Mouse (Mus musculus) intestine, postnatal 0 days (tissue): Measurements from ENCODE around the gene Gm17657. TPM values are rescaled to one million over a fixed set of nuclear protein-coding genes. Genes with fewer than 3 reads are reported as not detected.

Experiments used
- ATAC-seq: fragments of 200-750 bp; cut with Nextera tagmentation; 2 replicates; pipeline ENCODE4 v1.8.0; 2017; ENCODE audit warnings: mild to moderate bottlenecking, moderate TSS enrichment, moderate library complexity
- H3K27ac ChIP-seq: fragments of 300-500 bp; sonication (generic); 2 replicates; pipeline ENCODE4 v1.5.1; 2014; ENCODE audit warnings: mild to moderate bottlenecking, low read depth, low read length, moderate library complexity
- H3K27me3 ChIP-seq: fragments of 300-500 bp; sonication (generic); replicated peaks from 2 replicates; pipeline ENCODE4 v1.6.1; 2014; ENCODE audit warnings: low read length, mixed read lengths; ENCODE audit not compliant: control insufficient read depth, insufficient read depth
- H3K36me3 ChIP-seq: fragments of 300-500 bp; sonication (generic); 2 replicates; pipeline ENCODE4 v1.6.1; 2014; ENCODE audit warnings: mild to moderate bottlenecking, moderate library complexity; ENCODE audit not compliant: control insufficient read depth, insufficient read depth
- H3K4me1 ChIP-seq: fragments of 300-500 bp; sonication (generic); replicated peaks from 2 replicates; pipeline ENCODE4 v1.6.1; 2014; ENCODE audit warnings: antibody characterized with exemption, low read length, mixed read lengths; ENCODE audit not compliant: control insufficient read depth, insufficient read depth
- H3K4me2 ChIP-seq: fragments of 300-500 bp; sonication (generic); replicated peaks from 2 replicates; pipeline ENCODE4 v1.6.1; 2014; ENCODE audit warnings: low read depth, mild to moderate bottlenecking, moderate library complexity
- H3K4me3 ChIP-seq: fragments of 300-500 bp; sonication (generic); 2 replicates; pipeline ENCODE4 v1.5.1; 2014; ENCODE audit warnings: low read depth, low read length
- H3K9ac ChIP-seq: fragments of 300-500 bp; sonication (generic); 2 replicates; pipeline ENCODE4 v1.6.1; 2014; ENCODE audit warnings: mild to moderate bottlenecking, low read depth, low read length
- H3K9me3 ChIP-seq: fragments of 300-500 bp; sonication (generic); 2 replicates; pipeline ENCODE4 v1.6.1; 2016; ENCODE audit warnings: mixed run types; ENCODE audit not compliant: control insufficient read depth
- CTCF ChIP-seq: sonication (generic); IDR thresholded peaks from 2 replicates; pipeline ENCODE4 v1.5.1; 2016; ENCODE audit warnings: low read depth, mild to moderate bottlenecking, control low read depth, antibody characterized with exemption, moderate library complexity
- WGBS: fragments of 180-500 bp; shearing (Covaris S2); extraction: QIAGEN DNeasy Blood & Tissue Kit; methylation state at CpG from one replicate; pipeline ENCODE4 v1.1.7; 2014; 5-methylcytosine and 5-hydroxymethylcytosine counted together
- polyA plus RNA-seq: library from polyadenylated mRNA; unstranded; fragments of >200 nt; fragmentation: Nextera tagmentation; extraction: Ambion mirVana; gene quantifications from 2 replicates; pipeline ENCODE4 v1.2.1, GENCODE M21; 2015

Gene Gm17657
- polyA plus RNA-seq, 1 experiment from 2014 or later, result not detected

GRCm38 (mm10) chr17:29542831-29543690 lies 6.4 kb downstream of the Gm17657 start:
- Histone ChIP-seq H3K4me1 (no peaks in the 10 kb centered on the region), H3K27me3 (no peaks in the 10 kb centered on the region), H3K9me3 (no peaks in the 10 kb centered on the region), H3K4me2 (no peak overlapping the region), H3K9ac (no peak overlapping the region), H3K27ac (no peak overlapping the region), H3K4me3 (no peak overlapping the region), H3K36me3 (no peaks in the 10 kb centered on the region)
- TF ChIP-seq CTCF, result no peak
- 86% methylated on average over 19 of the region's 19 CpGs for WGBS
- ATAC-seq, result no peak

GRCm38 (mm10) chr17:29541419-29541818 lies 8.0 kb downstream of the Gm17657 start:
- no peaks in the 10 kb centered on the region for H3K9me3 ChIP-seq
- WGBS, result 56% methylated on average over 14 of the region's 14 CpGs
- no peak overlapping the region for H3K4me2 ChIP-seq
- H3K9ac ChIP-seq, result no peak overlapping the region
- no peaks in the 10 kb centered on the region for H3K4me1 ChIP-seq
- H3K4me3 ChIP-seq, result no peak overlapping the region
- ATAC-seq, result no peak
- TF ChIP-seq CTCF, result no peak
- no peaks in the 10 kb centered on the region for H3K36me3 ChIP-seq
- no peaks in the 10 kb centered on the region for H3K27me3 ChIP-seq
- H3K27ac ChIP-seq, result no peak overlapping the region

GRCm38 (mm10) chr17:29540426-29540825 lies 9.0 kb downstream of the Gm17657 start:
- 91% methylated on average over 8 of the region's 8 CpGs for WGBS
- no peak overlapping the region for H3K4me3 ChIP-seq
- H3K4me1 ChIP-seq, result no peaks in the 10 kb centered on the region
- no peak for TF ChIP-seq CTCF
- ATAC-seq, result no peak
- no peak overlapping the region for H3K27ac ChIP-seq
- H3K36me3 ChIP-seq, result no peaks in the 10 kb centered on the region
- no peaks in the 10 kb centered on the region for H3K27me3 ChIP-seq
- H3K9ac ChIP-seq, result no peak overlapping the region
- no peaks in the 10 kb centered on the region for H3K9me3 ChIP-seq
- no peak overlapping the region for H3K4me2 ChIP-seq

- no peak for TF ChIP-seq CTCF
- H3K9ac ChIP-seq, result no peak overlapping the region
- H3K27me3 ChIP-seq, result no peaks in the 10 kb centered on the region
- H3K36me3 ChIP-seq, result no peaks in the 10 kb centered on the region
- ATAC-seq, result no peak
- no peak overlapping the region for H3K4me3 ChIP-seq
- no peak overlapping the region for H3K4me2 ChIP-seq
- no peaks in the 10 kb centered on the region for H3K4me1 ChIP-seq
- H3K27ac ChIP-seq, result no peak overlapping the region
- WGBS, result 86% methylated on average over 11 of the region's 11 CpGs
- no peaks in the 10 kb centered on the region for H3K9me3 ChIP-seq
Measured at GRCm38 (mm10) chr17:29533866-29534265, 15.6 kb downstream of the Gm17657 start.

- H3K9ac ChIP-seq, result no peak overlapping the region
- no peaks in the 10 kb centered on the region for H3K4me1 ChIP-seq
- no peak overlapping the region for H3K27ac ChIP-seq
- H3K27me3 ChIP-seq, result no peaks in the 10 kb centered on the region
- H3K36me3 ChIP-seq, result no peaks in the 10 kb centered on the region
- no peaks in the 10 kb centered on the region for H3K9me3 ChIP-seq
- H3K4me2 ChIP-seq, result no peak overlapping the region
- 62% methylated on average over 10 of the region's 10 CpGs for WGBS
- TF ChIP-seq CTCF, result no peak
- no peak for ATAC-seq
- H3K4me3 ChIP-seq, result no peak overlapping the region
Measured at GRCm38 (mm10) chr17:29531757-29532384, 17.6 kb downstream of the Gm17657 start.

GRCm38 (mm10) chr17:29531278-29531677 lies 18.2 kb downstream of the Gm17657 start:
- H3K4me3 ChIP-seq, result no peak overlapping the region
- H3K9me3 ChIP-seq, result no peaks in the 10 kb centered on the region
- H3K4me2 ChIP-seq, result no peak overlapping the region
- WGBS, result 79% methylated on average over 9 of the region's 9 CpGs
- peak; percentile 32 for TF ChIP-seq CTCF
- ATAC-seq, result no peak
- no peak overlapping the region for H3K9ac ChIP-seq
- H3K27ac ChIP-seq, result no peak overlapping the region
- no peaks in the 10 kb centered on the region for H3K36me3 ChIP-seq
- H3K4me1 ChIP-seq, result no peaks in the 10 kb centered on the region
- no peaks in the 10 kb centered on the region for H3K27me3 ChIP-seq
